Mouse (Mus musculus) lung, postnatal 0 days (tissue): ENCODE data around the gene Acsm2.

ENCODE experiments used
- CTCF ChIP-seq: IDR thresholded peaks from 2 replicates; pipeline ENCODE4 v1.5.1; 2016; ENCODE audit warnings: antibody characterized with exemption, mild to moderate bottlenecking
- EP300 ChIP-seq: IDR thresholded peaks from 2 replicates; pipeline ENCODE4 v1.6.1; 2016; ENCODE audit warnings: antibody characterized with exemption, mild to moderate bottlenecking, control low read depth

DNA sequence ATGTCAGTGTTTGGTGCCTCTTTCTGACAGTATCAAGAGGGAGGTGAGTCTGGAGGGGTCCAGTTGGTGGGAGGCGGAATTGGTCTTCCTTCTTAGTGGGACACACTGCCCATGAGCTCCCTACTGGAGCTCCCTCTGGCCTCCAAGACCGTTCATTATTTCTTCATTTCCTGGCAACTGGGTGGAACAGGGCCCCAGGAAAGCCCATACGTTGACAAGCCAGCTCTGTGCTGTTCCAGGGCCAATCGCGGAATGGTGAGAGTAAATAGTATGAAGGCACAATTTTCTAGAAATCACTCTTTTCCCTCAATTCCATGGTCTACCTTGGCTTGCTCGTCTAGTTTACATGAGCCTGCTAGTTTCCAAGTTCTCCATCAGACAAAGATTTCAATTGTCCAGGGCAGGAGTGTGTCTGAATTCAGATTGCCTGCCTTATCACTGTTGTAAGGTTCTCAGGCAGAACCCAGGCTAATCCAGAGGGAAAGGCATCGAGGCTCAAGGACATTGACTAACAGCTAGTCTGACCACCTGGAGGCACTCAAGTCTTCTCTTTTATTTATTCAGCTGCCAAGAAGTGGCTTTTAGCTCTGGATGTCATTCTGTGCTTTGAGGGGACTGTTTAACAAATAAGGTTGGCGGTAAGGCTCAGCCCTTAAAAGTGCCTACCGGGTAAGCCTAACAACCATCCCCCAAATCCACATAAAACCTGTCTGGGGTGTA lies 53.8 kb downstream of the Acsm2 start:
- TF ChIP-seq CTCF (no peak), EP300 (no peak)
